Mouse (Mus musculus): ENCODE results near the gene Rtl10. TPM values are rescaled to one million over a fixed set of nuclear protein-coding genes. Genes with fewer than 3 reads are reported as not detected.
"Not testable (repeated sequence)": the region's sequence is repeated elsewhere in the genome, so short reads cannot be mapped to it uniquely, and the experiment has no call there.

Gene Rtl10
- polyA plus RNA-seq, 1 experiment from 2014 or later, result 3.5 TPM

GRCm38 (mm10) chr16:18507200-18507549 lies 8.5 kb downstream of the Rtl10 start:
- WGBS, result 41% methylated on average over 1 of the region's 1 CpGs
- ATAC-seq (ENCODE audit: insufficient number of reproducible peaks, insufficient read depth, low FRiP score, low read depth), result no peak
- H3K4me3 ChIP-seq (ENCODE audit: low read depth, low read length), result no peak overlapping the region

GRCm38 (mm10) chr16:18511741-18512140 lies 13.0 kb downstream of the Rtl10 start:
- no peaks in the 10 kb centered on the region for H3K36me3 ChIP-seq (ENCODE audit: control insufficient read depth, insufficient read depth, low read length)
- 82% methylated on average over 5 of the region's 5 CpGs for WGBS
- no peak overlapping the region for H3K4me3 ChIP-seq (ENCODE audit: low read depth, low read length)
- no peak overlapping the region for H3K4me2 ChIP-seq (replicated peaks; ENCODE audit: low read depth, low read length)
- H3K9me3 ChIP-seq (ENCODE audit: control insufficient read depth, low read depth, low read length), result no peaks in the 10 kb centered on the region
- ATAC-seq (ENCODE audit: insufficient number of reproducible peaks, insufficient read depth, low FRiP score, low read depth), result no peak
- no peak overlapping the region for H3K27ac ChIP-seq (ENCODE audit: low read length)
- no peaks in the 10 kb centered on the region for H3K27me3 ChIP-seq (ENCODE audit: control insufficient read depth, insufficient read depth, low read length)
- no peaks in the 10 kb centered on the region for H3K4me1 ChIP-seq (ENCODE audit: control insufficient read depth, insufficient read depth, low read length)
- no peak overlapping the region for H3K9ac ChIP-seq (replicated peaks; ENCODE audit: low read depth, low read length)

More at GRCm38 (mm10) chr16:18507200-18507549, 8.5 kb downstream of the Rtl10 start:
- no peak overlapping the region for H3K27ac ChIP-seq (ENCODE audit: low read length)
- no peak overlapping the region for H3K9ac ChIP-seq (replicated peaks; ENCODE audit: low read depth, low read length)
- no peaks in the 10 kb centered on the region for H3K27me3 ChIP-seq (ENCODE audit: control insufficient read depth, insufficient read depth, low read length)
- peaks cover 2% of the 10 kb centered on the region; the same call in 1 of the 2 replicates for H3K36me3 ChIP-seq (ENCODE audit: control insufficient read depth, insufficient read depth, low read length)
- no peak overlapping the region for H3K4me2 ChIP-seq (replicated peaks; ENCODE audit: low read depth, low read length)
- H3K9me3 ChIP-seq (ENCODE audit: control insufficient read depth, low read depth, low read length), result no peaks in the 10 kb centered on the region
- no peaks in the 10 kb centered on the region for H3K4me1 ChIP-seq (ENCODE audit: control insufficient read depth, insufficient read depth, low read length)

GRCm38 (mm10) chr16:18513508-18513907 lies 14.8 kb downstream of the Rtl10 start:
- no peak for ATAC-seq (ENCODE audit: insufficient number of reproducible peaks, insufficient read depth, low FRiP score, low read depth)
- Histone ChIP-seq H3K9ac (replicated peaks; ENCODE audit: low read depth, low read length) (no peak overlapping the region), H3K4me3 (ENCODE audit: low read depth, low read length) (no peak overlapping the region), H3K27ac (ENCODE audit: low read length) (no peak overlapping the region), H3K4me2 (replicated peaks; ENCODE audit: low read depth, low read length) (no peak overlapping the region), H3K27me3 (ENCODE audit: control insufficient read depth, insufficient read depth, low read length) (no peaks in the 10 kb centered on the region), H3K36me3 (ENCODE audit: control insufficient read depth, insufficient read depth, low read length) (no peaks in the 10 kb centered on the region), H3K9me3 (ENCODE audit: control insufficient read depth, low read depth, low read length) (no peaks in the 10 kb centered on the region), H3K4me1 (ENCODE audit: control insufficient read depth, insufficient read depth, low read length) (no peaks in the 10 kb centered on the region)
- 32% methylated on average over 6 of the region's 6 CpGs for WGBS

GRCm38 (mm10) chr16:18518091-18518490 lies 19.4 kb downstream of the Rtl10 start:
- H3K27ac ChIP-seq (ENCODE audit: low read length), result no peak overlapping the region
- no peak overlapping the region for H3K4me2 ChIP-seq (replicated peaks; ENCODE audit: low read depth, low read length)
- no peaks in the 10 kb centered on the region for H3K27me3 ChIP-seq (ENCODE audit: control insufficient read depth, insufficient read depth, low read length)
- H3K36me3 ChIP-seq (ENCODE audit: control insufficient read depth, insufficient read depth, low read length), result no peaks in the 10 kb centered on the region
- no peaks in the 10 kb centered on the region for H3K9me3 ChIP-seq (ENCODE audit: control insufficient read depth, low read depth, low read length)
- no peaks in the 10 kb centered on the region for H3K4me1 ChIP-seq (ENCODE audit: control insufficient read depth, insufficient read depth, low read length)
- no peak overlapping the region for H3K4me3 ChIP-seq (ENCODE audit: low read depth, low read length)
- ATAC-seq (ENCODE audit: insufficient number of reproducible peaks, insufficient read depth, low FRiP score, low read depth), result no peak
- no peak overlapping the region for H3K9ac ChIP-seq (replicated peaks; ENCODE audit: low read depth, low read length)

- H3K36me3 ChIP-seq (ENCODE audit: control insufficient read depth, insufficient read depth, low read length), result no peaks in the 10 kb centered on the region
- ATAC-seq (ENCODE audit: insufficient number of reproducible peaks, insufficient read depth, low FRiP score, low read depth), result no peak
- no peaks in the 10 kb centered on the region for H3K27me3 ChIP-seq (ENCODE audit: control insufficient read depth, insufficient read depth, low read length)
- H3K9me3 ChIP-seq (ENCODE audit: control insufficient read depth, low read depth, low read length), result no peaks in the 10 kb centered on the region
- H3K27ac ChIP-seq (ENCODE audit: low read length), result no peak overlapping the region
- no peak overlapping the region for H3K4me2 ChIP-seq (replicated peaks; ENCODE audit: low read depth, low read length)
- no peak overlapping the region for H3K9ac ChIP-seq (replicated peaks; ENCODE audit: low read depth, low read length)
- H3K4me3 ChIP-seq (ENCODE audit: low read depth, low read length), result no peak overlapping the region
- no peaks in the 10 kb centered on the region for H3K4me1 ChIP-seq (ENCODE audit: control insufficient read depth, insufficient read depth, low read length)
- 92% methylated on average over 8 of the region's 8 CpGs for WGBS
Measured at GRCm38 (mm10) chr16:18523563-18524245, 25.0 kb downstream of the Rtl10 start.

- H3K27me3 ChIP-seq (ENCODE audit: control insufficient read depth, insufficient read depth, low read length), result no peaks in the 10 kb centered on the region
Measured at GRCm38 (mm10) chr16:18528656-18529055, 30.0 kb downstream of the Rtl10 start.

GRCm38 (mm10) chr16:18533061-18533460 lies 34.4 kb downstream of the Rtl10 start:
- not testable (repeated sequence) for H3K4me2 ChIP-seq (replicated peaks; ENCODE audit: low read depth, low read length); H3K4me3 ChIP-seq (ENCODE audit: low read depth, low read length); H3K9ac ChIP-seq (replicated peaks; ENCODE audit: low read depth, low read length); H3K36me3 ChIP-seq (ENCODE audit: control insufficient read depth, insufficient read depth, low read length); H3K9me3 ChIP-seq (ENCODE audit: control insufficient read depth, low read depth, low read length); H3K27ac ChIP-seq (ENCODE audit: low read length); H3K27me3 ChIP-seq (ENCODE audit: control insufficient read depth, insufficient read depth, low read length); H3K4me1 ChIP-seq (ENCODE audit: control insufficient read depth, insufficient read depth, low read length)
- ATAC-seq (ENCODE audit: insufficient number of reproducible peaks, insufficient read depth, low FRiP score, low read depth), result peak; percentile 100
- 96% methylated on average over 7 of the region's 7 CpGs for WGBS

More at GRCm38 (mm10) chr16:18528656-18529055, 30.0 kb downstream of the Rtl10 start:
- H3K36me3 ChIP-seq (ENCODE audit: control insufficient read depth, insufficient read depth, low read length), result no peaks in the 10 kb centered on the region
- H3K4me2 ChIP-seq (replicated peaks; ENCODE audit: low read depth, low read length), result no peak overlapping the region
- no peak overlapping the region for H3K4me3 ChIP-seq (ENCODE audit: low read depth, low read length)
- no peaks in the 10 kb centered on the region for H3K4me1 ChIP-seq (ENCODE audit: control insufficient read depth, insufficient read depth, low read length)
- WGBS, result 91% methylated on average over 5 of the region's 5 CpGs
- H3K9me3 ChIP-seq (ENCODE audit: control insufficient read depth, low read depth, low read length), result no peaks in the 10 kb centered on the region; the same call in 1 of the 2 replicates
- no peak overlapping the region for H3K27ac ChIP-seq (ENCODE audit: low read length)
- H3K9ac ChIP-seq (replicated peaks; ENCODE audit: low read depth, low read length), result no peak overlapping the region
- no peak for ATAC-seq (ENCODE audit: insufficient number of reproducible peaks, insufficient read depth, low FRiP score, low read depth)

GRCm38 (mm10) chr16:18537407-18537990 lies 38.8 kb downstream of the Rtl10 start:
- WGBS, result 94% methylated on average over 3 of the region's 3 CpGs
- Histone ChIP-seq H3K9me3 (ENCODE audit: control insufficient read depth, low read depth, low read length) (no peaks in the 10 kb centered on the region), H3K4me2 (replicated peaks; ENCODE audit: low read depth, low read length) (no peak overlapping the region), H3K36me3 (ENCODE audit: control insufficient read depth, insufficient read depth, low read length) (no peaks in the 10 kb centered on the region), H3K27me3 (ENCODE audit: control insufficient read depth, insufficient read depth, low read length) (no peaks in the 10 kb centered on the region), H3K4me1 (ENCODE audit: control insufficient read depth, insufficient read depth, low read length) (no peaks in the 10 kb centered on the region), H3K27ac (ENCODE audit: low read length) (no peak overlapping the region), H3K4me3 (ENCODE audit: low read depth, low read length) (no peak overlapping the region), H3K9ac (replicated peaks; ENCODE audit: low read depth, low read length) (no peak overlapping the region)
- ATAC-seq (ENCODE audit: insufficient number of reproducible peaks, insufficient read depth, low FRiP score, low read depth), result no peak

- Histone ChIP-seq H3K4me2 (replicated peaks; ENCODE audit: low read depth, low read length) (no peak overlapping the region), H3K4me1 (ENCODE audit: control insufficient read depth, insufficient read depth, low read length) (no peaks in the 10 kb centered on the region), H3K36me3 (ENCODE audit: control insufficient read depth, insufficient read depth, low read length) (no peaks in the 10 kb centered on the region), H3K27me3 (ENCODE audit: control insufficient read depth, insufficient read depth, low read length) (no peaks in the 10 kb centered on the region), H3K9ac (replicated peaks; ENCODE audit: low read depth, low read length) (no peak overlapping the region), H3K4me3 (ENCODE audit: low read depth, low read length) (no peak overlapping the region), H3K9me3 (ENCODE audit: control insufficient read depth, low read depth, low read length) (no peaks in the 10 kb centered on the region), H3K27ac (ENCODE audit: low read length) (no peak overlapping the region)
- no peak for ATAC-seq (ENCODE audit: insufficient number of reproducible peaks, insufficient read depth, low FRiP score, low read depth)
- 48% methylated on average over 6 of the region's 6 CpGs for WGBS
Measured at GRCm38 (mm10) chr16:18539281-18539680, 40.6 kb downstream of the Rtl10 start.

All from stomach, embryonic 14.5 days (tissue).